Mouse (Mus musculus) stomach, embryonic 14.5 days (tissue): ENCODE results near the gene Gm10719. TPM values are rescaled to one million over a fixed set of nuclear protein-coding genes. Genes with fewer than 3 reads are reported as not detected.
"Not testable (repeated sequence)": the region's sequence is repeated elsewhere in the genome, so short reads cannot be mapped to it uniquely, and the experiment has no call there.

Experiments used
- ATAC-seq: fragments of 200-750 bp; cut with Nextera tagmentation; 2 replicates; pipeline ENCODE4 v1.8.0; 2017; ENCODE audit warnings: low read depth, moderate TSS enrichment; ENCODE audit not compliant: insufficient number of reproducible peaks, insufficient read depth, low FRiP score
- H3K27ac ChIP-seq: fragments of 300-500 bp; sonication (generic); 2 replicates; pipeline ENCODE4 v1.5.1; 2014; ENCODE audit warnings: mild to moderate bottlenecking, low read length, moderate library complexity, mixed read lengths
- H3K27me3 ChIP-seq: fragments of 300-500 bp; sonication (generic); 2 replicates; pipeline ENCODE4 v1.6.1; 2014; ENCODE audit warnings: low read length, control low read depth, mixed read lengths; ENCODE audit not compliant: control insufficient read depth, insufficient read depth
- H3K36me3 ChIP-seq: fragments of 300-500 bp; sonication (generic); 2 replicates; pipeline ENCODE4 v1.6.1; 2014; ENCODE audit warnings: mild to moderate bottlenecking, control low read depth, low read length, moderate library complexity, mixed read lengths; ENCODE audit not compliant: control insufficient read depth, insufficient read depth
- H3K4me1 ChIP-seq: fragments of 300-500 bp; sonication (generic); 2 replicates; pipeline ENCODE4 v1.6.1; 2014; ENCODE audit warnings: low read length, control low read depth, mixed read lengths; ENCODE audit not compliant: control insufficient read depth, insufficient read depth
- H3K4me2 ChIP-seq: fragments of 300-500 bp; sonication (generic); replicated peaks from 2 replicates; pipeline ENCODE4 v1.6.1; 2014; ENCODE audit warnings: low read depth, low read length, control low read depth
- H3K4me3 ChIP-seq: fragments of 300-500 bp; sonication (generic); 2 replicates; pipeline ENCODE4 v1.5.1; 2014; ENCODE audit warnings: low read depth, low read length, control low read depth
- H3K9ac ChIP-seq: fragments of 300-500 bp; sonication (generic); replicated peaks from 2 replicates; pipeline ENCODE4 v1.6.1; 2014; ENCODE audit warnings: low read depth, mild to moderate bottlenecking, control low read depth, low read length, moderate library complexity, mixed read lengths
- H3K9me3 ChIP-seq: fragments of 300-500 bp; sonication (generic); 2 replicates; pipeline ENCODE4 v1.6.1; 2016; ENCODE audit warnings: low read depth, low read length, control low read depth; ENCODE audit not compliant: control insufficient read depth
- WGBS: fragments of 180-500 bp; shearing (Covaris S2); extraction: QIAGEN DNeasy Blood & Tissue Kit; methylation state at CpG from one replicate; pipeline ENCODE4 v1.1.7; 2014; 5-methylcytosine and 5-hydroxymethylcytosine counted together
- polyA plus RNA-seq: library from polyadenylated mRNA; unstranded; fragments of >200 nt; fragmentation: Nextera tagmentation; extraction: Ambion mirVana; gene quantifications from 2 replicates; pipeline ENCODE4 v1.2.1, GENCODE M21; 2014

The Gm10719 gene
- polyA plus RNA-seq, 1 experiment from 2014 or later: 0.39 TPM

- WGBS: 71% methylated on average over 9 of the region's 13 CpGs
These were observed 6.2 kb downstream of the Gm10719 start, which contains the start of gene Gm10718 for GRCm38 (mm10) chr9:3023312-3023984. Gene Gm10718, plus strand, starts transcription at chr9:3023547.

GRCm38 (mm10) chr9:3023985-3024648, 6.9 kb downstream of the Gm10719 start:
- H3K4me3 ChIP-seq, H3K9ac ChIP-seq, H3K9me3 ChIP-seq, H3K27ac ChIP-seq, ATAC-seq, H3K4me2 ChIP-seq, H3K36me3 ChIP-seq, H3K27me3 ChIP-seq, H3K4me1 ChIP-seq: not testable (repeated sequence)
- 67% methylated on average over 15 of the region's 16 CpGs for WGBS

More at GRCm38 (mm10) chr9:3023312-3023984, 6.2 kb downstream of the Gm10719 start, which contains the start of gene Gm10718:
- not testable (repeated sequence) for H3K4me3 ChIP-seq, ATAC-seq, H3K9me3 ChIP-seq, H3K27ac ChIP-seq, H3K9ac ChIP-seq, H3K36me3 ChIP-seq, H3K4me1 ChIP-seq, H3K4me2 ChIP-seq, H3K27me3 ChIP-seq

- ATAC-seq, H3K27me3 ChIP-seq, H3K27ac ChIP-seq, H3K36me3 ChIP-seq, H3K9ac ChIP-seq, H3K4me1 ChIP-seq, H3K4me2 ChIP-seq, H3K4me3 ChIP-seq, H3K9me3 ChIP-seq: not testable (repeated sequence)
- WGBS: 73% methylated on average over 12 of the region's 12 CpGs
These were observed 7.8 kb downstream of the Gm10719 start, which contains the start of gene Gm10717 for GRCm38 (mm10) chr9:3024912-3025467. Gene Gm10717, plus strand, starts transcription at chr9:3025417.

GRCm38 (mm10) chr9:3025653-3026052, 8.4 kb downstream of the Gm10719 start:
- WGBS: 63% methylated on average over 4 of the region's 6 CpGs

GRCm38 (mm10) chr9:3026136-3026535, 8.9 kb downstream of the Gm10719 start:
- WGBS: 70% methylated on average over 5 of the region's 5 CpGs
- H3K4me2 ChIP-seq, ATAC-seq, H3K4me1 ChIP-seq, H3K36me3 ChIP-seq, H3K27me3 ChIP-seq, H3K27ac ChIP-seq, H3K9me3 ChIP-seq, H3K4me3 ChIP-seq, H3K9ac ChIP-seq: not testable (repeated sequence)

More at GRCm38 (mm10) chr9:3025653-3026052, 8.4 kb downstream of the Gm10719 start:
- H3K4me1 ChIP-seq, H3K4me2 ChIP-seq, H3K4me3 ChIP-seq, H3K9me3 ChIP-seq, H3K27me3 ChIP-seq, ATAC-seq, H3K9ac ChIP-seq, H3K27ac ChIP-seq, H3K36me3 ChIP-seq: not testable (repeated sequence)

GRCm38 (mm10) chr9:3026741-3027140, 9.5 kb downstream of the Gm10719 start:
- H3K9me3 ChIP-seq, H3K27me3 ChIP-seq, H3K36me3 ChIP-seq, H3K9ac ChIP-seq, H3K4me2 ChIP-seq, H3K4me1 ChIP-seq, H3K27ac ChIP-seq, H3K4me3 ChIP-seq, ATAC-seq: not testable (repeated sequence)
- WGBS: 61% methylated on average over 9 of the region's 9 CpGs

- not testable (repeated sequence) for H3K9ac ChIP-seq, H3K27ac ChIP-seq, H3K4me1 ChIP-seq, H3K27me3 ChIP-seq, H3K9me3 ChIP-seq, H3K4me2 ChIP-seq, H3K4me3 ChIP-seq, H3K36me3 ChIP-seq
- WGBS: 72% methylated on average over 9 of the region's 9 CpGs
- ATAC-seq: 0 out of 2 replicates have a peak, but pooled peaks have one; percentile 14
These were observed 10.0 kb downstream of the Gm10719 start for GRCm38 (mm10) chr9:3027200-3027599.

- not testable (repeated sequence) for H3K4me2 ChIP-seq, H3K36me3 ChIP-seq, H3K27me3 ChIP-seq, ATAC-seq, H3K4me1 ChIP-seq, H3K9me3 ChIP-seq, H3K9ac ChIP-seq, H3K4me3 ChIP-seq, H3K27ac ChIP-seq
- 63% methylated on average over 11 of the region's 16 CpGs for WGBS
These were observed 12.2 kb downstream of the Gm10719 start for GRCm38 (mm10) chr9:3029276-3030000.
